Mouse (Mus musculus): ENCODE results near the gene Amd2. TPM values are rescaled to one million over a fixed set of nuclear protein-coding genes. Genes with fewer than 3 reads are reported as not detected.

The Amd2 gene
- 10 to 100 TPM; 21.3 to 47.2 TPM for total RNA-seq (2021)
- long read RNA-seq, experiment 1, transcript Amd2-201 (1 exons, 3,218 nt), result major isoform, 65 of 65 reads
- long read RNA-seq, experiment 1, partial matches to known transcripts, result 0 of 65 reads
- long read RNA-seq, experiment 1, other reads (novel, unspliced or antisense), result 0 of 65 reads
- long read RNA-seq, experiment 2, transcript Amd2-201 (1 exons, 3,218 nt), result major isoform, 55 of 55 reads
- long read RNA-seq, experiment 2, partial matches to known transcripts, result 0 of 55 reads
- long read RNA-seq, experiment 2, other reads (novel, unspliced or antisense), result 0 of 55 reads

- no peak for DNase-seq
Measured at GRCm38 (mm10) chr10:35711792-35712191, at the start of gene Amd2. Gene Amd2 (minus strand): TSS chr10:35711892.

- DNase-seq, result no peak
Measured at GRCm38 (mm10) chr10:35761280-35761679, 49.6 kb upstream of the Amd2 start.

DNA sequence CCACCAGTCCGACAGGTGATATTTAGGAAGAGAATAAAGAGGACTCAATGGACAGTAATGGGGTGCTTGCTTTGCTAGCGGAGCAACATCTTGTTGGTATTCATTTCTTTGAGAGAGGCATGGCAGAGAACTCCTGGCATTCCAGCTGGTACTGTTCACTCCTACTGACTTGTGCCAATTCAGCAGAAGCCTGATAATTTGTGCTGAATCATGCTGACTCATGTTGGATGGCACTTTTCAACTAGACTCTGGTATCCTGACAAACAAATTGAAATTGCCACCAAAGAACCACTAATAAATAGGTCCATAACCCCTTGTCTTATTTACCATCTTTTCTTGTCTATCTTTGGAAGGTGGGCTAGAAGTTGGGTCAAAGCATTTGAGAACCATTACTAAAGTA lies 25.9 kb upstream of the Amd2 start:
- no peak for DNase-seq

- no peak for DNase-seq
Measured at GRCm38 (mm10) chr10:35714266-35714665, 2.6 kb upstream of the Amd2 start.

Data from gastrocnemius, postnatal 25 days (tissue).